Mouse (Mus musculus): ENCODE data around the gene Galk1.

- TF ChIP-seq CTCF (IDR thresholded peaks at IDR 0.05): no peak
- no peak for TF ChIP-seq POLR2A (IDR thresholded peaks at IDR 0.05; ENCODE audit: insufficient read depth, low read depth, low read length)
These were observed 4.1 kb downstream of the Galk1 start for GRCm38 (mm10) chr11:116008411-116008810.
